Mouse (Mus musculus) adrenal gland, postnatal 4 days (tissue): ENCODE data around the gene Kcnk3. TPM values are rescaled to one million over a fixed set of nuclear protein-coding genes. Genes with fewer than 3 reads are reported as not detected.

Source experiments
- DNase-seq, 2 experiments: peaks; one replicate each; pipeline ENCODE4 v3.0.0; 2021 to 2022; ENCODE audit warnings: low spot score in 2 of 2, mixed read lengths in 2 of 2
- total RNA-seq, 2 experiments: library from RNA; stranded (reverse); gene quantifications; 2 replicates each; pipeline ENCODE4 v1.2.3; 2021

Gene Kcnk3
- total RNA-seq, 2 experiments from 2014 or later, result 684 to 719 TPM

GRCm38 (mm10) chr5:30630401-30630800 lies 42.4 kb downstream of the Kcnk3 start:
- DNase-seq, result no peak

- DNase-seq, result no peak
Measured at GRCm38 (mm10) chr5:30632134-30632533, 44.2 kb downstream of the Kcnk3 start.

DNA sequence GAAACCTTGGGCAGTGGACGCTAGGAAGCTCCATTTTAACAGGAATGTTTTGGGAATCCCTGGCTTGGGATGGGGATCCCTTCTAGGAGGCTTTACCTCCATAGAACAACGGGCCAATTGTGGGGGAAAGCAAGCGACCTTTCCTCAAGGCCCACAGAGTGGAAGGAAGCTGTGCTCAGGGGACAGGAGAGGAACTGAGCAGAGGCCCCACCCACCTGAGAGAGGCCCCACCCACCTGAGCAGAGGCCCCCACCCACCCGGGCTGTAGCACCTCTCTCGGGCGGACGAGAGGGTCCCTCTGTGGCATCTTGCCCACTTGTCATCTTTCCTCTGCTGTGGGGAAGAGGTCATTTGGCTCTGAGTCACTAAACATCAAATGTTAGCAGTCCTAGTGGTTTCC lies 49.0 kb downstream of the Kcnk3 start:
- DNase-seq, result no peak

DNA sequence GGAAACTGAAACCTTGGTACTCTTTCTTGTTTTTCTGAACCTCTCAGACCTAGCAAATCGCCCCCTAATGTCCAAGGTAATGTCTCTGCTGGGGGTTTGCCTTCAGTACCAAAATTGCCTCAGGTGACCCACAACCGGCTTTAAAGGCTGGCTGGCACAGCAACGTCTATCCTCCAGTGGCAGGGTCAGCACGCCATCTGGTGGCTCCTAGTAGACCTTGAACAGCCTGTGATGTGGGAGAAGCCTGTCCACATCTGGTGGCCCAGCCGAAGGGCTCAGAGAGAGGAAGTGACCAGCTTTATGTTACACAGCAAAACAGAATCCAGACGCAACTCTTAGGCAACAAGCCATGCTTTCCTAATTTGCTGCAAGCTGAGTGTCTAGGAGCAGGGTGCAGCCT lies 50.1 kb downstream of the Kcnk3 start:
- peak in 1 of 2 experiments; percentile 70 for DNase-seq

DNA sequence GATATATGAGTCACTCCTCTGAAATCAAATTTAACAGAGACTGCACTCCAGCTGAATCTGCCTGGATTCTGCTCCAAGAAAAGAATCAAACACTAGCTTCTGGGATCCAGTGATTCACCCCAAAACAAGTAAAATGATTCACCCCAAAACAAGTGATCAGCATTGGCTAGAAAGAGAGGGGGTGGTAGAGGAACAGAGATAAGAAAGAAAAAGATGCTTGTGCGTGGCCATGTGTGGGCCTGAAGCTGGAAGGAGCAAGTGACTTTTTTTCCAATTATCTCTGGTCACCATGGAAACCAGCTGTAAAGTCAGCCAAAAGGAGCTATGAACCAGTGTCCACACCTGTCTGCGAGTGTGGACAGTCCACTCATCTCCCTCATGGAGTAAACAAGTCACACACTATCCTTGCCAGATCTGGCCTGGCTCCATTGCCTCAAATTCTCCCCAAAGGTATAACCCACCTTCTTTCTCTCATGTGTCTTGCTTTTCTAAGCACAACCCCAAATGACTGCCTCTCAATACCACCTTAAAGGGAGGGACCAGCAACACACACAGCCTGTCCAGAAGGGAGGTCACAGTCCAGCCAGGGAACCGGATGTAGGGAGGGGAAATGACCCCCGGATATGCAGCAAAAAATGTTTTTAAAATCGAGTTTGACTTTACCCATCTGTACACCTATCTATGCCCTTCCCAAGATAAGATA lies 55.7 kb downstream of the Kcnk3 start:
- no peak for DNase-seq

DNA sequence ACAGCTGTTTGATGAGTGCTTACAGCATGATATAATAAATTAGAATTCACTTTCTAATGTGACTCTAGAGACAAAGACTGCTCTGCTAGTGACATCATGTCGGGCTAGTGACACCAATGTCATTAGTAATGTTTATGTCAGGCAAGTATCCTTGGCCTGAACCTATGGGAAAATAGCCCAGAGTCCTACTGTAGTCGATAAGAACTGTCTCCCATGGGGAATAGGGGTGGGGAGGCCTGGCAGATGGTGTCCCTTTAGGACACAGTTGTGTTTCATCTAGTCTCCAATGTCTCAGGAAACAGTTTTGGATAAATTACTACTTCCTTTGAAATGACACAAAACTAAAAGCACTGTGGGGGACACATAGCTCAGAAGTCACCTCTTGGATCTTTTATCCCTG lies 58.1 kb downstream of the Kcnk3 start:
- DNase-seq, result no peak

GRCm38 (mm10) chr5:30647396-30647795 lies 59.4 kb downstream of the Kcnk3 start:
- DNase-seq, result no peak

DNA sequence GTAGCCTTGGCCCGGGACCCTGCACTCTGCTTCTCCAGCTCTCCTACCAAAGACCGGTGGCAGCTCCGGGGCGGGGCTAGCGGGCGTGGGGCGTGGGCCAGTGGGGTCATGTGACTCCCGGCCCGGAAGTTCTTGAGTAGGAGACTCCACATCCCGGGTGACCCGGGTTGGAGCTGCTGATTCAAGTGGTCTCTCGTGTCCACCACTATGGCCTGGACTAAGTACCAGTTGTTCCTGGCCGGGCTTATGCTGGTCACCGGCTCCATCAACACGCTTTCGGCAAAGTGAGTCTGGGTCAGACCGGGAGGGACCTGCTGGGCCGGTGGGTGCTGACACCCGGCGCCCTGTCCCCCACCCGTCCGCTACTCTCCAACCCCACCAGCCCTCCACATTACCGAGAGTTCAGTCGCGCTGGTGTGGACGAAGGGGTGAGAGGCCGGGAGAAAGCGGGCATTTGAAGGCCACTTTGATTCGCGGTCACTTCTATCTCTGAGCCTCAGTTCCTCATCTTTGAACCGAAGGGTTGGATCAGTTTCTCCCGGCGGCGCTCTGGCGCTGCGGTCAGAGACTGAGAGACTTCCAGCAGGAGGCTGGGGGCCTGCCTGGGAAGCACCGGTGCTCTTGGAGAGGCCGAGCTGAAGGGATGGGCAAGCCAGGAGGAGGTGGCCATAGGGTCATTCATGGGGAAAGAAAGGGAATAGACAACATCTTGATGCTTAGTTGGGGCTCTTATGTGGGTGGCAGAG lies 60.0 kb downstream of the Kcnk3 start, which contains the start of gene Slc35f6:
Slc35f6 (plus strand) TSS at position 119 of the 746 bp plus-strand sequence.
- peak; percentile 88 to 91 for DNase-seq

DNA sequence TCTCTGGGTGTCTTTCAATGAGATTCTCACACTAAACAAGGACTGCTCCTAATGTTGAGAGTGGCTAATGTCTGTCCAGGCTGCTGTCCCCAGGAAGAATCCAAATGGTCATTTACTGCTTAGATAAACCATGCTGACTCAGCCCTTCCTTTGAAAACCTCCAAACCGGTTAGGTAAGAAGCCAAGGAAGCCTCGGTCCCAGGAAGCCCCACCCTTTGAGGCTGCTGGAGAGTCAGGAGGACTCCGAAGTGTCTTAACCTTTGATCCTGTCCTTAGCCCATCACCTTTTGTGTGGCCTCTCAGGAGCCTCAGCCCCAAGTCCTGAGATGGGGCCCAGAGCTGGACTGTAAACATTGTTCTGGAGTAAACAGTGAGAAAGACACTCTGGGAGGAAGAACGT lies 61.6 kb downstream of the Kcnk3 start:
- no peak for DNase-seq

DNA sequence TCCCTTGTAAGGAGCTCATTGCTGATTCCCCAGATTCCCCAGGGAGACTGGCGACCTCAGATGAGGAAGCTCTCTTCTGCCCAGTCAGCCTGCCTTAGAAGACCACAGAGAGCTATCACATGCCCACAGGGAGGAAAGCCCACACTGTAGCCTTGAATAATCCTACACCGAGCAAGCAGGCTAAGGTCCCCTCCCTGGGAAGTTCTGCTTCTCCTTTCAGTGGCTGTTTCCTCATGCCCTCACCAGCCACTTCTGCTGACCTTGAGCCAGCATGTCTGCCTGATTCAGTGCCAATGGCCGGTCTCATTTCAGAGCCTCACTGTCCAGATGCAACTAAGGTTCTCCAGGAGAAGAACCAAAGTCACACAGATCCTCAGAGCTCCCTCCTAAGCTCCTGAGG lies 62.8 kb downstream of the Kcnk3 start:
- no peak for DNase-seq

DNA sequence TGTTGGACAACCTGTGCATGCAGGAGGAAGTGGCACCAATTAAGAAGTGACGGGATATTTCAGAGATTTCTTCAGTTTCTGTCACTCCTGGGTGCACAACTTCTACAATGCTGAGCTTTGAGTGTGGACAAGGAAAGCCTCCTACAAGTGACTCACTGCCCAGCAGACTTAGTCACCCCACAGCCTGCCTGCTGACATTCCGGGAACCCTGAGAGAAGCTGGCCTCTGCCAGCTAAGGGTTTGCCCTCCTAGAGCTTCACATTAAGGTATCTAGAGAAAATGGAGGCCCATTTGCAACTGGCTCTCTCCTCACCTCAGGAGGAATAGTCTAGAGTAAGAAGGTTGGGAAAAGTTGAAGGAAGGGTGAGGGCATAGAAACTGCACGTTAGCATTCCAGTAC lies 63.6 kb downstream of the Kcnk3 start:
- DNase-seq, result no peak

DNA sequence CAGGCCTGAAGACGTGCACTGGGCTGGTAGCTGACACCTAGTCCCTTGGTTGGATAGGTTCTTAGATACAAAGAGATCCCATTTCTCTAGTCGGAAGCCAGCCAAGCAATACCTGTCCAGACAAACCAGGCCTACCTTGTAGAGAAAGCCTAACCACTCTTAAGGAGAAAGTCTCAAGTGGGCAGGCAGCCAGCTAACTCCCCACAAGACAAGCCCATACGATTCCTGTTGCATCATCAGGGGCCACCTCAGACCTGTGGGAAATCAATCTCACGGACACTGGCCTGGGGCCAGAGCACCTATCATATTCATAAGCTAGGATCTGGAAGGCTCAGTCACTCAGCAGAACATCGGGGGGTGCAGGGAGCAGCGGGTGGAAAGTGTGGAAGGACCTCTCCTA lies 65.3 kb downstream of the Kcnk3 start:
- no peak for DNase-seq

DNA sequence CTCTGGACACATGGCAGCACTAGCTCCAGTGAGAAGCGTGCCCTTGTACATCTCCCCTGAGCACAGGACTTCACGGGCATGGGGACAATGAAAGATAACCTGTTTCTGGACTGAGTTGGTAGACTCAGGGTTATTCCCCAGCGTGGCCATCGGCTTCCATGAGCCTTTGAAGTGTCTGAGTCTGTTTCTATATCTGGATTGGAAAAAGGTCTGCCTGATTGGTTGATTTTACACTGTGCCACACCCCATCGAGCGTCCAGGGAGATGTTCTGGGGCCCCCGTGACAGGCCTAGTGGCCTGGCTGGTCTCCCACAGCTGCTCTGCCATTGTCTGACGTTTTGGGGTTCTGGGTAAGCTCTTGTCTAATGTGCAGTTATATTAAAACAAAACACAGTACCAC lies 67.1 kb downstream of the Kcnk3 start:
- no peak for DNase-seq

DNA sequence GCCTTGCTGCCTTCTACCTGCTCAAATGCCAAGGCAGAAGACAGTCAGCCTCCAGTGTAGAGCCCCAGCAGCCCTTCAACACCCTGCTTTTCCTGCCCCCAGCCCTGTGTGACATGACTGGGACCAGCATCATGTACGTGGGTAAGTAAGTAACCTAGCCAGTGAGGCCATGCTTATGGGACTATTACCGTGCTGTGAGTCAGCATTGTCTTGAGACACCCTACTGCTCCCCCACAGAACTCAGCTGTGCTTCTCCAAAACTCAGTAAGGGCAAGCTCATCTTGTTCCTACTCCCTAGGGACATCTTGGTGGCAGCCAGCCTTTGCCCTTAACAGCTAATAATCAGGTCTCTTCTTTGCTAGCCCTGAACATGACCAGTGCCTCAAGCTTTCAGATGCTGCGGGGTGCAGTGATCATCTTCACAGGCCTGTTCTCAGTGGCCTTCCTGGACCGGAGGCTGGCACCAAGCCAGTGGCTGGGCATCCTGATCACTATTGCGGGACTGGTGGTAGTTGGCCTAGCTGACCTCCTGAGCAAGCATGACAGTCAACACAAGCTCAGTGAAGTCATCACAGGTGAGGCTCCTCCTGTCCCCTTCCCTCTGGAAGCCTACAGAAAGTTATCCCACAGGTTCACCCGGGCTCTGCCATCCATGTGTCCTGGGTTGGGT lies 67.7 kb downstream of the Kcnk3 start:
- DNase-seq, result no peak

- no peak for DNase-seq
Measured at GRCm38 (mm10) chr5:30659042-30659441, 71.1 kb downstream of the Kcnk3 start.

GRCm38 (mm10) chr5:30660278-30660677 lies 72.3 kb downstream of the Kcnk3 start:
- DNase-seq, result no peak

DNA sequence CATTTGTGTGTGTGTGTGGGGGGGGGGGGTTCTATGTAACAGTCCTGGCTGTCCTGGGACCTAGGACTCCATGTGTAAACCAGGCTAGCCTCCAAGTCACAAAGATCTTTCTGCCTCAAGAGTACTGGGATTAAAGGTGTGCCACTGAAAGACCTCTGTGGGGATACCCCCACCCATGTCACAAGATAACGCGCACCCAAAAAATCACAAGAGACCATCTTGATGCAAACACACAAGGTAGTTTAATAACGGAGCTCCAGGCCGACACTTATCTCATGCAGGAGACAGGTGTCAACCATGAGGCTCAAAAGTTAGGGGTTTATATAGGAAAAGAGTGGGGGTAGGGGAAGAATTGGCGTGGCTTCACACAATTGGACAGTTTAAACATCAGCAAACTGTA lies 72.8 kb downstream of the Kcnk3 start:
- DNase-seq, result no peak

- DNase-seq, result no peak
Measured at GRCm38 (mm10) chr5:30665360-30665759, 77.4 kb downstream of the Kcnk3 start.

DNA sequence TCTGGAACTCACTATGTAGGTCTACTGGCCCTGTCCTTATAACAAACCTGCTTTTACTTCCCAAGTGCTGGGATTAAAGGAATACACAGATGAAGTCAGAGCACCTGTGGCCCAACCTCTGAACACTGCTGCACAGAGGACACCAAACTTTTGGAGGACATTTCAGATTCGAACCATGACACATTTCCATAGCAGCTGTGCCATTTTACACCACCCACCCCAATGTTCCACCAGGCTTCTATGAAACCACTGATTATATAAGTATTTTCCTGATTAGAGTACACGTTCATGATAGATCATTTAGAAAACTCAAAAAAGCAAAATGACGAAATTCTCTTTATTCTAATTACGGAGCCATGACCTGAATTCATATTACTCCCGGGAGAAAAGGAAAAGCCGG lies 78.0 kb downstream of the Kcnk3 start:
- DNase-seq, result no peak

DNA sequence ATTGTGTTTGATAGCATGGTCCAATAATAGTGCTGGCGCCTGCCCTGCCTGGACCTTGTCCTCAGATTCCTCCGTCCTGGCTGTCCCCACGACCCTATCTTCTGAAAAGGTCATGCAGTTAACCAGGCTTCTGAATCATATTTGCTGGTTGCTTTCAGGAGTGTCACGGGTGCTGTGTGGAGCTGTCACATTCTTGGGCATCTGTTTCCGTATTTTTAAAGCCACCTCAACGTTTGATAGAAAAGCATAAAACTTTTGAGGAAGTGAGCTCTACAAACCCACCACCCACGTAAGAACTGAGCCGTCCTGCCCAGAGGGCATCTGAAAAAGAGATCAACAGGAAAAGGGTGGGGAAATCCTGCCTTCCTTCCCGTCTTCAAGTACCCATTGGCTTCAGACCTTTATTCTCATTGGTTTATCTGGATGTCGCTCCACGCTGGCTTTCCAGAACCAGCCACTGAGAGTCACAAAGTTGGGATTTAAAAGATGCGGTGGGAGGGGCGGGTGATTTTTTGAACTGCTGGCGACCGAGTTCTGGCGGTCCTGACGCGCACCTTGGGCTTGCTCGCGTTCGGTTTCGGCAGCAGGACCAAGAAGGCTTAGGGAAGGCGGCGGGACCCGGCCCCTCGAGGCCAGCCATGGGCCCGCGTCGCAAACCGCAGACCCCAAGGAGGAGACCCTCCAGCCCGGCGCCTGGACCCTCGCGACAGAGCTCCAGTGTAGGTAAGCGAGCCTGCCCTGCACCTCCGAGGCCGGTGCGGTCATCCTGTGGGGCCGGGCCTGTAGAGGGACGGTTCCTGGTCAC lies 78.6 kb downstream of the Kcnk3 start, which contains the start of gene Cenpa:
Cenpa (plus strand) TSS at position 387 of the 805 bp plus-strand sequence.
- peak; percentile 43 to 76 for DNase-seq

DNA sequence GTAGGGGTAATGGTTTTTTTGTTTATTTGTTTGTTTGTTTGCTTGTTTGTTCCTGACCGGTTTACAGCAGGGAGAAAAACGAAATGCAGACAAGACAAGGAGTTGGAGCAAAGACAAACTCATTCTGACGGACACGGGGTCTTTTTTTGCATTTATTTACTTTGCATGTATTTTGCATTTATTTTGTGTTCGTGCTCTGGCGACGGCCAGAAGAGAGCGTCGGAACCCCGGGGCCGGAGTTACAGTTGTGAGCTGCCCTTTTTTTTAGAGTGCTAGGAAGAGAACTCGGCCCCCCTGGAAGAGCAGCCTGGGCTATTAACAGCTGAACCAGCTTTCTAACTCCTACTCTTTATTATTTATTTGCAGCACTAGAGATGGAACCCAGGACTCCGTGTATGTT lies 79.2 kb downstream of the Kcnk3 start:
- no peak for DNase-seq
